Mouse (Mus musculus) monocyte, adult 2 months (primary cell): ENCODE data around the gene Shisa5.

Source experiments
- DNase-seq, 2 experiments: peaks; one replicate each; pipeline ENCODE4 v3.0.0; 2022; ENCODE audit warnings: low spot score in 2 of 2, low read depth in 1 of 2

Gene Shisa5

GRCm38 (mm10) chr9:109090446-109090845, 52.1 kb downstream of the Shisa5 start:
- no peak for DNase-seq

GRCm38 (mm10) chr9:109091802-109092201, 53.4 kb downstream of the Shisa5 start:
- DNase-seq, result no peak

- no peak for DNase-seq
These were observed 54.4 kb downstream of the Shisa5 start for GRCm38 (mm10) chr9:109092799-109093198.

GRCm38 (mm10) chr9:109093786-109094552, 55.6 kb downstream of the Shisa5 start:
- no peak for DNase-seq

- no peak for DNase-seq
These were observed 56.3 kb downstream of the Shisa5 start for GRCm38 (mm10) chr9:109094553-109095136.

- DNase-seq, result no peak
These were observed 57.0 kb downstream of the Shisa5 start, which contains the start of gene Plxnb1 for GRCm38 (mm10) chr9:109095137-109095982. Gene Plxnb1, plus strand, starts transcription at chr9:109095389.

GRCm38 (mm10) chr9:109096251-109096661, 57.9 kb downstream of the Shisa5 start:
- DNase-seq, result no peak

- no peak for DNase-seq
These were observed 58.5 kb downstream of the Shisa5 start for GRCm38 (mm10) chr9:109096856-109097255.

GRCm38 (mm10) chr9:109097291-109097690, 58.9 kb downstream of the Shisa5 start:
- DNase-seq, result no peak

- DNase-seq, result no peak
These were observed 59.5 kb downstream of the Shisa5 start for GRCm38 (mm10) chr9:109097831-109098230.

GRCm38 (mm10) chr9:109098366-109098765, 60.0 kb downstream of the Shisa5 start:
- no peak for DNase-seq

GRCm38 (mm10) chr9:109098969-109099368, 60.6 kb downstream of the Shisa5 start:
- no peak for DNase-seq

- no peak for DNase-seq
These were observed 62.1 kb downstream of the Shisa5 start for GRCm38 (mm10) chr9:109100307-109100928.

GRCm38 (mm10) chr9:109101933-109102445, 63.6 kb downstream of the Shisa5 start:
- DNase-seq, result no peak

- DNase-seq, result no peak
These were observed 64.2 kb downstream of the Shisa5 start for GRCm38 (mm10) chr9:109102541-109102940.

GRCm38 (mm10) chr9:109103250-109103649, 64.9 kb downstream of the Shisa5 start:
- no peak for DNase-seq

- no peak for DNase-seq
These were observed 65.7 kb downstream of the Shisa5 start for GRCm38 (mm10) chr9:109104083-109104482.

GRCm38 (mm10) chr9:109105011-109105410, 66.6 kb downstream of the Shisa5 start:
- DNase-seq, result no peak

GRCm38 (mm10) chr9:109105648-109106047, 67.3 kb downstream of the Shisa5 start:
- no peak for DNase-seq

- DNase-seq, result no peak
These were observed 69.0 kb downstream of the Shisa5 start for GRCm38 (mm10) chr9:109107341-109107740.
